Mouse (Mus musculus) myocyte (in vitro differentiated cells): Measurements from ENCODE around the gene Hectd4. TPM values are rescaled to one million over a fixed set of nuclear protein-coding genes. Genes with fewer than 3 reads are reported as not detected.

Experiments used
- H3K27me3 ChIP-seq: one replicate; pipeline ENCODE4 v1.6.1; 2011; ENCODE audit not compliant: control insufficient read depth, insufficient read depth, insufficient read length
- H3K36me3 ChIP-seq: one replicate; pipeline ENCODE4 v1.6.1; 2011; ENCODE audit not compliant: control insufficient read depth, insufficient read depth
- H3K4me2 ChIP-seq: one replicate; pipeline ENCODE4 v1.6.1; 2011; ENCODE audit warnings: low read depth, control low read depth
- H3K4me3 ChIP-seq: one replicate; pipeline ENCODE4 v1.5.1; 2011; ENCODE audit warnings: mild to moderate bottlenecking, control low read depth, moderate library complexity
- H3K79me2 ChIP-seq: one replicate; pipeline ENCODE4 v1.6.1; 2011; ENCODE audit not compliant: control insufficient read depth, insufficient read depth
- H3ac ChIP-seq: one replicate; pipeline ENCODE4 v1.6.1; 2011; ENCODE audit not compliant: control insufficient read depth, insufficient read length
- CEBPB ChIP-seq: IDR thresholded peaks from 2 replicates; pipeline ENCODE4 v1.6.1; 2011; ENCODE audit warnings: mild to moderate bottlenecking, moderate library complexity; ENCODE audit not compliant: poor library complexity, insufficient read depth, severe bottlenecking
- E2F4 ChIP-seq: IDR thresholded peaks from one replicate; pipeline ENCODE4 v1.6.1; 2011; ENCODE audit warnings: mild to moderate bottlenecking, control low read depth, moderate library complexity; ENCODE audit not compliant: insufficient read depth
- MAX ChIP-seq: IDR thresholded peaks from one replicate; pipeline ENCODE4 v1.6.1; 2011; ENCODE audit warnings: low read depth, mild to moderate bottlenecking, control low read depth
- MYOD1 ChIP-seq, 3 experiments: IDR thresholded peaks; one replicate each; pipeline ENCODE4 v1.6.1; 2011; ENCODE audit warnings: control low read depth in 2 of 3, low read depth in 2 of 3, mild to moderate bottlenecking in 2 of 3, moderate library complexity in 1 of 3; ENCODE audit not compliant: insufficient read length in 2 of 3, control insufficient read depth in 1 of 3
- MYOG ChIP-seq, 3 experiments: IDR thresholded peaks; one replicate each; pipeline ENCODE4 v1.6.1; 2011; ENCODE audit warnings: control low read depth in 2 of 3, low read depth in 2 of 3, mild to moderate bottlenecking in 2 of 3; ENCODE audit not compliant: insufficient read length in 2 of 3, control insufficient read depth in 1 of 3, insufficient read depth in 1 of 3
- POLR2A ChIP-seq: IDR thresholded peaks from one replicate; pipeline ENCODE4 v1.6.1; 2011; ENCODE audit warnings: low read depth, mild to moderate bottlenecking, control low read depth, moderate library complexity; ENCODE audit not compliant: insufficient read length
- POLR2AphosphoS2 ChIP-seq: IDR thresholded peaks from one replicate; pipeline ENCODE4 v1.6.1; 2011; ENCODE audit warnings: low read depth, control low read depth; ENCODE audit not compliant: insufficient read length
- REST ChIP-seq: IDR thresholded peaks from one replicate; pipeline ENCODE4 v1.6.1; 2011; ENCODE audit warnings: mild to moderate bottlenecking, control low read depth, moderate library complexity; ENCODE audit not compliant: insufficient read depth, insufficient read length
- SRF ChIP-seq: IDR thresholded peaks from one replicate; pipeline ENCODE4 v1.6.1; 2011; ENCODE audit warnings: low read depth; ENCODE audit not compliant: control insufficient read depth, insufficient read length
- TCF12 ChIP-seq: IDR thresholded peaks from one replicate; pipeline ENCODE4 v1.6.1; 2011; ENCODE audit warnings: mild to moderate bottlenecking, control low read depth; ENCODE audit not compliant: poor library complexity, insufficient read depth, severe bottlenecking
- TCF3 ChIP-seq: IDR thresholded peaks from one replicate; pipeline ENCODE4 v1.6.1; 2011; ENCODE audit warnings: low read depth, control low read depth; ENCODE audit not compliant: insufficient read length
- USF1 ChIP-seq: IDR thresholded peaks from one replicate; pipeline ENCODE4 v1.6.1; 2011; ENCODE audit warnings: low read depth, mild to moderate bottlenecking, control low read depth, moderate library complexity
- polyA plus RNA-seq: library from polyadenylated mRNA; unstranded; fragments of >200 nt; fragmentation: generic; extraction: Trizol; gene quantifications from one replicate; pipeline ENCODE4 v1.2.1, GENCODE M21; 2012; ENCODE audit warnings: missing spikeins

The Hectd4 gene
- polyA plus RNA-seq, 1 experiment, result 6.6 TPM

DNA sequence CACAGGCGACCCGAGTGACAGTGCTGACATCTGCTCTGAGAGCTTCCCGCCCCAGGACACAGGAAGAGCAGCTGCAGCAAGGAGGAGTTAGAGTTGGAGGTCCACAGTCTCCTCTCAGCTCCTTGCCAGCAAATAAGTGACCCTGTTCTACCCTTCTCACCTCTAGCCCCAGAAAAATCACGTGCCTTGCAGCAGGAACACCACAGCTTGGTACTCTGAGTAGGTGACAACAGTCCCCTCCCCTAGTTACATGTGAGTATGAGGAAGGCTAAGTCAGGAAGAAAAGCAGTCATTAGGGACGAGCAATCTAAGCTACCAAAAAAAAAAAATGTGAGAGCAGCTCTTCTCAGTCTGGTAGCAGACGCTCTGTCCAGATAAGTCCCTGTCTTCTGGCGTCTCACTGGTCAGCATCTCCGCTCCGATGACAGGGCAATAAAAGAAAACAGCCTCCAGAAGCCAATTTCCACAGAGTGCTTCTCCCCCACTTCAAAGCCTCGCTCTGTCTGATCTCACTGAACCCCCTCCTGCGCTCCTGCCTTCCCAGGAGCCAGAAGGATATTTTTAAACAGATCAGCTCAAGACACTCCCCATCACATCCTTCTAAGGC, 35.0 kb upstream of the Hectd4 start:
- no peaks in the 10 kb centered on the region for H3K36me3 ChIP-seq
- H3K4me3 ChIP-seq, result no peak overlapping the region
- H3K4me2 ChIP-seq, result peak overlapping the region; percentile 55
- no peaks in the 10 kb centered on the region for H3K27me3 ChIP-seq
- peaks cover 99% of the 10 kb centered on the region for H3K79me2 ChIP-seq
- TF ChIP-seq MYOD1 (IDR thresholded peaks at IDR 0.05; ENCODE audit: control insufficient read depth in 1 of 3, insufficient read length in 2 of 3, low read depth in 2 of 3), result peak; percentile 52 to 79 (median 53)
- TF ChIP-seq MYOG (IDR thresholded peaks at IDR 0.05; ENCODE audit: control insufficient read depth in 1 of 3, insufficient read depth in 1 of 3, insufficient read length in 2 of 3, low read depth in 2 of 3), result peak; percentile 38 to 74 (median 48)
- TF ChIP-seq E2F4, result no peak
- no peak overlapping the region for H3ac ChIP-seq

DNA sequence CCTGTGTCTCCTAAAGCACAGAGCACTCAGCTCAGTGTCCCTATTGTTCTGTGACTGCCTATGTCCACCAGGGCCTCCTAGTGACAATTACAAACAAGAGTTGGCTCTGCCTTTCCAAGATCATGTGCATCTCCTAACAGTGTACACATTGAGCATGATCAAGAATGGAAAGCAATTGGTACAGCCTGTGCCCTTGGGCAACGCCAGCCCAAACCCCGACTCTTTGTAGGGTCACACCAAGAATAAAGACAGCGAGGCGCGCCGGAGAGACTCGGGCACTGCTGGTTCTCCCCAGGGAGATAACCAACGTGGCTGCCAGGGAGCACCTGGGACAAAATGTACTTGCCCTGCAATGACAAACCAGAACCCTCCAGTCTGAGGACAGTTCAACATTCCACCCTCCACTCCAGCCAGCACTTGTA, 32.4 kb upstream of the Hectd4 start:
- TF ChIP-seq SRF, result no peak
- TF ChIP-seq POLR2A, result no peak
- no peak for TF ChIP-seq CEBPB
- TF ChIP-seq POLR2AphosphoS2, result no peak
- TF ChIP-seq MAX, result no peak
- no peak for TF ChIP-seq USF1
- TF ChIP-seq REST, result no peak
- no peak for TF ChIP-seq MYOD1 (IDR thresholded peaks at IDR 0.05; ENCODE audit: control insufficient read depth in 1 of 3, insufficient read length in 2 of 3, low read depth in 2 of 3)
- no peak for TF ChIP-seq E2F4
- TF ChIP-seq MYOG (IDR thresholded peaks at IDR 0.05; ENCODE audit: control insufficient read depth in 1 of 3, insufficient read depth in 1 of 3, insufficient read length in 2 of 3, low read depth in 2 of 3), result no peak
- no peak for TF ChIP-seq TCF3
- TF ChIP-seq TCF12, result no peak
- Histone ChIP-seq H3K36me3 (no peaks in the 10 kb centered on the region), H3K4me3 (no peak overlapping the region), H3K79me2 (peaks cover 82% of the 10 kb centered on the region), H3K27me3 (no peaks in the 10 kb centered on the region), H3ac (no peak overlapping the region), H3K4me2 (no peak overlapping the region)

- H3K4me2 ChIP-seq, result no peak overlapping the region
- H3ac ChIP-seq, result no peak overlapping the region
- H3K27me3 ChIP-seq, result no peaks in the 10 kb centered on the region
- no peak for TF ChIP-seq E2F4
- no peak for TF ChIP-seq SRF
- no peak for TF ChIP-seq POLR2A
- no peak for TF ChIP-seq MYOG (IDR thresholded peaks at IDR 0.05; ENCODE audit: control insufficient read depth in 1 of 3, insufficient read depth in 1 of 3, insufficient read length in 2 of 3, low read depth in 2 of 3)
- TF ChIP-seq USF1, result no peak
- TF ChIP-seq CEBPB, result no peak
- no peak for TF ChIP-seq REST
- TF ChIP-seq TCF12, result no peak
- TF ChIP-seq MAX, result no peak
- TF ChIP-seq TCF3, result no peak
- no peak for TF ChIP-seq POLR2AphosphoS2
- no peaks in the 10 kb centered on the region for H3K36me3 ChIP-seq
- H3K79me2 ChIP-seq, result peaks cover 75% of the 10 kb centered on the region
- H3K4me3 ChIP-seq, result no peak overlapping the region
These were observed 31.8 kb upstream of the Hectd4 start for GRCm38 (mm10) chr5:121188265-121188664.

GRCm38 (mm10) chr5:121189182-121189581, 30.8 kb upstream of the Hectd4 start:
- Histone ChIP-seq H3K4me3 (peak overlapping the region; percentile 65), H3K4me2 (no peak overlapping the region), H3K79me2 (peaks cover 66% of the 10 kb centered on the region), H3K27me3 (no peaks in the 10 kb centered on the region), H3ac (no peak overlapping the region), H3K36me3 (no peaks in the 10 kb centered on the region)
- TF ChIP-seq USF1 (no peak), TCF12 (no peak), POLR2AphosphoS2 (no peak), SRF (no peak)

DNA sequence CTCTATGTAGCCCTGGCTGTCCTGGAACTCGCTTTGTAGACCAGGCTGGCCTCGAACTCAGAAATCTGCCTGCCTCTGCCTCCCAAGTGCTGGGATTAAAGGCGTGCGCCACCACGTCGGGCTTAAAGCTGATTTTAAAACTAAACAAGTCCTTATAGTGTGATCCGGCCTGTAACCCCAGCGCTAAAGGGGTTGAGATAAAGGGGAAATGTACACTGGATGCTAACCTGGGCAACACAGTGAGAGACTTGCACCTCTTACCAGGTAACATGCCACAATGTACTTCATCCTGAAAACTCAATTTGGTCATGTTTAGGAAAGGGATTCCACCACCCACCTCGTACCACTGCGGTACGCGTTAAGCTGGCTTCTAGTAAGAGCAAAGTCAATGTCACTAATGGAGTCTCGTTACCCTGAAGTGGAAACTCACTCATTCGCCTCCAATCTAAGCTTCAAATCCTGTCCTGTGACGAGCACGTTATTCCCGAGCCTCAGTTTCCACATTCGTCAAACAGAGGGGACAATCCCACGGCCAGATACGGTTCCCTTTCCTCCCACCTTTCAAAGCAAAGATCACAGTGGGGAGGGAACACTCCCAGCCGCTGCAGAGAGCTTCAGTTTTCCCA, 29.7 kb upstream of the Hectd4 start:
- Histone ChIP-seq H3K27me3 (no peaks in the 10 kb centered on the region), H3K36me3 (no peaks in the 10 kb centered on the region), H3K4me3 (peak overlapping the region; percentile 65), H3K79me2 (peaks cover 55% of the 10 kb centered on the region), H3K4me2 (peak overlapping the region; percentile 83), H3ac (peak overlapping the region; percentile 72)
- no peak for TF ChIP-seq CEBPB
- TF ChIP-seq REST, result no peak
- TF ChIP-seq E2F4, result no peak
- no peak for TF ChIP-seq POLR2AphosphoS2
